Mouse (Mus musculus) limb, embryonic 14.5 days (tissue): ENCODE results near the gene Syne4. TPM values are rescaled to one million over a fixed set of nuclear protein-coding genes. Genes with fewer than 3 reads are reported as not detected.
A peak's percentile ranks its signal among the peaks of the same experiment; 100 is the strongest.

Source experiments
- ATAC-seq: fragments of 200-750 bp; cut with Nextera tagmentation; 2 replicates; pipeline ENCODE4 v1.8.0; 2017; ENCODE audit warnings: low read depth, moderate number of reproducible peaks, moderate TSS enrichment; ENCODE audit not compliant: low FRiP score
- DNase-seq: peaks from one replicate; pipeline ENCODE4 v3.0.0-alpha.2; 2015; ENCODE audit warnings: low spot score
- H3K27ac ChIP-seq: fragments of 300-500 bp; sonication (generic); replicated peaks from 2 replicates; pipeline ENCODE4 v1.5.1; 2014; ENCODE audit warnings: low read depth, mild to moderate bottlenecking, low read length, moderate library complexity, mixed read lengths
- H3K27me3 ChIP-seq: fragments of 300-500 bp; sonication (generic); 2 replicates; pipeline ENCODE4 v1.6.1; 2014; ENCODE audit warnings: low read length, mixed read lengths; ENCODE audit not compliant: control insufficient read depth, insufficient read depth
- H3K36me3 ChIP-seq: fragments of 300-500 bp; sonication (generic); 2 replicates; pipeline ENCODE4 v1.6.1; 2014; ENCODE audit warnings: mild to moderate bottlenecking, low read length, moderate library complexity, mixed read lengths; ENCODE audit not compliant: control insufficient read depth, insufficient read depth
- H3K4me1 ChIP-seq: fragments of 300-500 bp; sonication (generic); 2 replicates; pipeline ENCODE4 v1.6.1; 2014; ENCODE audit warnings: antibody characterized with exemption, low read length, mixed read lengths; ENCODE audit not compliant: control insufficient read depth, insufficient read depth
- H3K4me2 ChIP-seq: fragments of 300-500 bp; sonication (generic); replicated peaks from 2 replicates; pipeline ENCODE4 v1.6.1; 2014; ENCODE audit warnings: low read depth, mild to moderate bottlenecking, low read length, moderate library complexity; ENCODE audit not compliant: severe bottlenecking
- H3K4me3 ChIP-seq: fragments of 300-500 bp; sonication (generic); replicated peaks from 2 replicates; pipeline ENCODE4 v1.5.1; 2014; ENCODE audit warnings: low read length
- H3K9ac ChIP-seq: fragments of 300-500 bp; sonication (generic); 2 replicates; pipeline ENCODE4 v1.6.1; 2014; ENCODE audit warnings: mild to moderate bottlenecking, low read depth, low read length, moderate library complexity; ENCODE audit not compliant: severe bottlenecking
- H3K9me3 ChIP-seq: fragments of 300-500 bp; sonication (generic); 2 replicates; pipeline ENCODE4 v1.6.1; 2016; ENCODE audit warnings: low read length; ENCODE audit not compliant: control insufficient read depth
- POLR2A ChIP-seq: fragments of 200-500 bp; IDR thresholded peaks from 2 replicates; pipeline ENCODE4 v1.8.0; 2012; ENCODE audit warnings: inconsistent platforms, mild to moderate bottlenecking, moderate library complexity, borderline replicate concordance; ENCODE audit not compliant: insufficient read depth, insufficient read length; ENCODE audit errors: extremely low read depth
- WGBS: fragments of 180-500 bp; shearing (Covaris S2); extraction: QIAGEN DNeasy Blood & Tissue Kit; methylation state at CpG from one replicate; pipeline ENCODE4 v1.1.7; 2014; 5-methylcytosine and 5-hydroxymethylcytosine counted together
- polyA plus RNA-seq, 2 experiments: library from polyadenylated mRNA; depleted of rRNA in 1 of 2; stranded (reverse) in 1 of 2; unstranded in 1 of 2; fragments of >200 nt; fragmentation: Nextera tagmentation in 1 of 2; extraction: Ambion mirVana in 1 of 2; gene quantifications; 2 replicates each; pipeline versions ENCODE4 v1.2.1 to v1.2.3; 2012 to 2014

Syne4 gene
- polyA plus RNA-seq, 2 experiments, result 40.3 to 141 TPM

DNA sequence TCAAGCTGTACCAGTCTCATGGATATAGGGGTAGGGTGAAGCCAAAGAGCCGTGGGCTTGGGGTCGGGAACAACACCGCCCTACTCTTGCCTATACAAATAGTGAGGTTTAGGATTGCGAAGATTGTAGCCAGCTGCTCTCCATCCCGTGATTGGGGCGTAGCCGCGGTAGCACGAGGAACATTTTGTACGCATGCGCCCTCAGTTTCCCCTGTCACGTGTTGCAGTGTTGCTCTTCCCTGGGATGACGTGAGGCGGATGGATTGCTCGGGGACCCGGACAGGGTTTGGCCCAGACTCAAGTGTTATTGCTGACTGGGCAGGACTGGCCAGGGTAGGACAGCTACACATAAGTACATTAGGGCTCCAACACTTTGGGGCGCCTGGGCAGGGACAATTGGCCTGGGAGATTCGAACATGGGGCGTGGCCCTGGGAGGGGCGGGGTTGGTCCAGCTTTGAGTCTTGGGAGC, 33.9 kb upstream of the Syne4 start:
- under 1% methylated on average over 20 of the region's 20 CpGs for WGBS
- H3K4me2 ChIP-seq, result peak overlapping the region; percentile 92
- peak overlapping the region; percentile 92 for H3K27ac ChIP-seq

DNA sequence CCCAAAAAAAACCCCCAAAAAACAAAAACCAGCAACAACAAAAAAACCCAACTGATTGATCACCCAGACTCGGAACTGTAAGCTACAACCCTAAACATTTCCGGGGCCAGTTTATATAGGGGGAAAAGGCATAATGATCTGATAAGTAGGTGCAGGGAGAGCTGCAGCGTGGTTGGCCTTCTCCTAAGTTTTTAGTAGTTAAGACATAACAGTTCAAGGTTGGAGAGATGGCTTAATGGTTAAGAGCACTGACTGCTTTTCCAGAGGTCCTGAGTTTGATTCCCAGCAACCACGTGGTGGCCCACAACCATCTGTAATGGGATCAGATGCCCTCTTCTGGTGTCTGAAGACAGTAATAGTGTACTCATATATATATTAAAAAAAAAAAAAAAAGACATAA, 33.1 kb upstream of the Syne4 start:
- Histone ChIP-seq H3K4me1 (peaks cover 5% of the 10 kb centered on the region; the same call in 1 of the 2 replicates), H3K9ac (no peak overlapping the region), H3K27me3 (no peaks in the 10 kb centered on the region), H3K4me3 (no peak overlapping the region), H3K36me3 (no peaks in the 10 kb centered on the region), H3K4me2 (no peak overlapping the region), H3K9me3 (no peaks in the 10 kb centered on the region), H3K27ac (no peak overlapping the region)
- ATAC-seq (no peak), DNase-seq (no peak)
- 78% methylated on average over 4 of the region's 4 CpGs for WGBS
- TF ChIP-seq POLR2A, result no peak

More for the DNA sequence above, 33.9 kb upstream of the Syne4 start:
- Histone ChIP-seq H3K4me1 (peaks cover 5% of the 10 kb centered on the region; the same call in 1 of the 2 replicates), H3K9me3 (no peaks in the 10 kb centered on the region), H3K9ac (peak overlapping the region; percentile 34), H3K27me3 (no peaks in the 10 kb centered on the region), H3K36me3 (no peaks in the 10 kb centered on the region), H3K4me3 (peak overlapping the region; percentile 73)
- ATAC-seq (peak; percentile 88), DNase-seq (peak; percentile 91)
- TF ChIP-seq POLR2A, result no peak

DNA sequence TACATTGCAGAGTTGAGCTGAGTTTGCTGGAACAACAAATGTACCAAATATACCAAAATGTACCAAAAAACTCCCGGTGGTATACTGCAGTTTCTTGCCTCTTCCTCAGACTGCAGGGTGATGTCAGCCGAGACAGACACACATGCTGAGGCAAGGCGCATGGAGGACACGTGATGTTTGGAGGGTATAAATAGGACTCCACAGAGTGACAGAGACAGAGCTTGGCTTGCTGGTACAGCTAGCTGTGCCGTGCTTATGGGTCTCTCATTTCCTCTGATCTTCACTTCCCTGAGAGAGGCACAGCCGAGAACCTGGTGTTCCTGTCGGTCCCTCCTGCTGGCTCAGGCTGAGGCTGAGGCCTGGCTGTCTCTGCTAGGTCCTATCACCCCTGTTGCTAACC, 31.9 kb upstream of the Syne4 start:
- TF ChIP-seq POLR2A, result no peak
- peaks cover 5% of the 10 kb centered on the region; the same call in 1 of the 2 replicates for H3K4me1 ChIP-seq
- H3K4me2 ChIP-seq, result no peak overlapping the region
- DNase-seq, result no peak
- H3K4me3 ChIP-seq, result no peak overlapping the region
- H3K27me3 ChIP-seq, result no peaks in the 10 kb centered on the region
- no peak for ATAC-seq
- no peak overlapping the region for H3K9ac ChIP-seq
- H3K27ac ChIP-seq, result no peak overlapping the region
- 74% methylated on average over 7 of the region's 7 CpGs for WGBS
- H3K9me3 ChIP-seq, result no peaks in the 10 kb centered on the region
- H3K36me3 ChIP-seq, result no peaks in the 10 kb centered on the region

DNA sequence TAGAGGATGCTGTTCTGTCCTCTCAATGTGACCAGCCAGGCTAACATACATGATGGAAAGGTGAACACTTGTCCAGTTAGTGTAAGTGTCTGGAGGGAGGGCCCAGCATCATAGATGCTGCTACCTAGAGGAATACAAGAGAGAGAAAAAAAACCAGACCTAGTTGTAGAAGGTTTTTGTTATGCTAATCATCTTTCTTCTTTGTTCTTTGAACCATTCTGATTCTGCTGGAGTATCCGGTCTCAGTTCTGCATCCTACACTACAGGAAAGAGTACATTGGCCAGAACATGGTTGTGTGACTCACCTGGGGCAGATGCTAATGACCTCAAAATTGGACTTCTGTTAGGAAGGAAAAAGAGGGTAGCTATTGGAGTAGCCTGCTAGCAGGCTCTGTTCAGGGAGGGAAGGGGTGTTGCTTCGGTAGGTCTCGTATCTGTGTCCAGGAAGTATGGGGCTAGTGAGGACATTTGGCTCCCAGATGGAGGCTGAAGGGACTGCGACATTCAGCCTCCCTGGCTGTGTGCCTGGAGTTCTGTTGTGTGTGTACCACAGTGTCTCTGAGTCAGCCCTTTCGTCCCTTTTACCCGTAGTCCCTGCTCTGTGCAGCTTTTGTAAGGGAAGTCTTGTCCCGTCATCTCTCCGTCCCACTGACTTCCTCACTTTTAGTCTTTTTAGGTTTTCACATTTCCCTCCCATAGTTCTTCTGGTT, 27.8 kb upstream of the Syne4 start:
- DNase-seq, result no peak
- Histone ChIP-seq H3K36me3 (no peaks in the 10 kb centered on the region), H3K9me3 (no peaks in the 10 kb centered on the region), H3K4me2 (no peak overlapping the region), H3K27me3 (no peaks in the 10 kb centered on the region), H3K9ac (no peak overlapping the region), H3K4me1 (peaks cover 6% of the 10 kb centered on the region), H3K4me3 (no peak overlapping the region), H3K27ac (no peak overlapping the region)
- no peak for ATAC-seq
- no peak for TF ChIP-seq POLR2A
- 55% methylated on average over 8 of the region's 8 CpGs for WGBS

DNA sequence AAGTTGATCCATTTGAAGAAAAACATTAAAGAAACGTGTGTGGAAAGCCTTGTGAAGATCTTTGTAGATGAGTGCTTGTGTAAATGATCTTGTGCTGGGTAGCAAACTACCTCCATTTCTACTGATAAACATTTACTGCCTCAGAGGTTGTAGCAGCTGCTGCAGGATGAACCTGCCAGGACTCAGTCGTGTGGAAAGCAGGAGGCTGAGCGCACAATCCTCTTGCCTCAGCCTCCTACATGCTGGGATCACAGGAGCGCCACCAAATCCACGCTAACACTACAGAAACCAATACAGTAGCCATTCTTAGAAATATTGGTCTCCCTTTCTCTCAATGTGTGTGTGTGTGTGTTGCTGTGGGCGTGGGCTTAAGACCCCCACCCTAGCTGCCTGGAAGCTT, 26.6 kb upstream of the Syne4 start:
- ATAC-seq, result no peak
- H3K4me2 ChIP-seq, result no peak overlapping the region
- WGBS, result 74% methylated on average over 6 of the region's 6 CpGs
- H3K27ac ChIP-seq, result no peak overlapping the region
- H3K9ac ChIP-seq, result no peak overlapping the region
- no peaks in the 10 kb centered on the region for H3K27me3 ChIP-seq
- H3K4me3 ChIP-seq, result no peak overlapping the region
- peaks cover 14% of the 10 kb centered on the region for H3K4me1 ChIP-seq
- 0 out of 2 replicates have a peak, but pooled peaks cover 4% of the 10 kb centered on the region for H3K36me3 ChIP-seq
- TF ChIP-seq POLR2A, result no peak
- DNase-seq, result no peak
- H3K9me3 ChIP-seq, result no peaks in the 10 kb centered on the region
